In genomic region chr3:138101936-138102335, GRCm38 (mm10) we compare ENCODE assay signal across 24 mouse cellular contexts. TPM values are rescaled to one million over a fixed set of nuclear protein-coding genes. Genes with fewer than 3 reads are reported as not detected.
"Had no signal": no experiment of that assay in that cellular context is flagged by ENCODE, and none has a peak within 500 bp of the region (broad histone marks: within the 10 kb centered on the region; RNA-seq: fewer than 3 reads in every experiment).

No protein-coding gene starts in this region.

- H3K9ac ChIP-seq: liver, embryonic 12.5 days; liver, embryonic 14.5 days; lung, embryonic 14.5 days; midbrain, embryonic 13.5 days; midbrain, embryonic 15.5 days; neural tube, embryonic 13.5 days; neural tube, embryonic 15.5 days had no signal

- H3K27ac ChIP-seq: liver, embryonic 12.5 days; liver, embryonic 14.5 days; midbrain, embryonic 10.5 days; midbrain, embryonic 13.5 days; midbrain, embryonic 15.5 days; neural tube, embryonic 13.5 days; neural tube, embryonic 15.5 days had no signal

- H3K27me3 ChIP-seq: liver, embryonic 12.5 days; midbrain, embryonic 13.5 days; midbrain, embryonic 15.5 days; neural tube, embryonic 13.5 days; neural tube, embryonic 15.5 days had no signal

- H3K36me3 ChIP-seq: midbrain, embryonic 10.5 days; midbrain, embryonic 13.5 days; midbrain, embryonic 15.5 days; neural tube, embryonic 13.5 days; neural tube, embryonic 15.5 days had no signal

- H3K9me3 ChIP-seq: liver, embryonic 12.5 days; midbrain, embryonic 10.5 days; midbrain, embryonic 13.5 days; midbrain, embryonic 15.5 days; neural tube, embryonic 13.5 days; neural tube, embryonic 15.5 days had no signal

- H3K4me3 ChIP-seq: liver, embryonic 12.5 days; midbrain, embryonic 10.5 days; midbrain, embryonic 13.5 days; midbrain, embryonic 15.5 days; myocyte; neural tube, embryonic 13.5 days; neural tube, embryonic 15.5 days had no signal

- H3K4me1 ChIP-seq: liver, embryonic 12.5 days; midbrain, embryonic 15.5 days; neural tube, embryonic 13.5 days; neural tube, embryonic 15.5 days had no signal

- DNase-seq: lung, adult 18-20 months; lung, embryonic 14.5 days; lung, postnatal 10 days; lung, postnatal 4 days; retina, postnatal 1 day; right cerebral cortex, adult 18-20 months; right cerebral cortex, postnatal 25 days; right cerebral cortex, postnatal 4 days; spleen, adult 18-20 months; thymus, adult 18-20 months; thymus, postnatal 14 days; thymus, postnatal 36 days had no signal

- H3K4me2 ChIP-seq: liver, embryonic 12.5 days; lung, embryonic 14.5 days; midbrain, embryonic 13.5 days; midbrain, embryonic 15.5 days; neural tube, embryonic 13.5 days; neural tube, embryonic 15.5 days had no signal

- ATAC-seq: liver, embryonic 12.5 days; midbrain, embryonic 13.5 days; midbrain, embryonic 15.5 days had no signal

RNA-seq across cellular contexts. Expression of gene Gm5105, which starts 34.7 kb away (rescaled TPM):
- polyA plus RNA-seq: liver, embryonic 12.5 days; liver, embryonic 14.5 days; liver, embryonic 16.5 days; lung, embryonic 14.5 days; midbrain, embryonic 10.5 days; midbrain, embryonic 13.5 days; neural tube, embryonic 11.5 days; stomach, embryonic 14.5 days; thymus, postnatal 0 days had no signal
